Mouse (Mus musculus): ENCODE measurements around the gene Ufsp1.

Gene Ufsp1

DNA sequence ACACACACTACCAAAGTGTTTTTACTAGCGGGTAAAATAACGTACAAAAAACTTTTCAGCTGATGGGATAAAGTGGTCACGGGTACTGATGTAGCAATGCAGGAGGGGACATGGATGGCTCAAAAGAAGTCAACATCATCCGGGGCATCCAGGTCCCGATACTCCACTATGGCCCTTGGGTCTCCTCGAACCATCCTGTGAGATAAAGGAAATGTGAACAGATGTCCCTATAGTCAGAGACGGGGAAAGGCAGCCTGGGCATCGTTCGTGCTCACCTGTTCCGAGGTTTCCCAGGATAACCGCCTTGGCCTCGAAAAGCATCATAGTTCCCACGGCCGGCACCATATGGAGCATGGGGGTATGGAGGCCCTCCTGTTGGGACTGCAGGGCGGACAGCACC lies 1.3 kb downstream of the Ufsp1 start:
- DNase-seq (ENCODE audit: low spot score) = no peak

DNA sequence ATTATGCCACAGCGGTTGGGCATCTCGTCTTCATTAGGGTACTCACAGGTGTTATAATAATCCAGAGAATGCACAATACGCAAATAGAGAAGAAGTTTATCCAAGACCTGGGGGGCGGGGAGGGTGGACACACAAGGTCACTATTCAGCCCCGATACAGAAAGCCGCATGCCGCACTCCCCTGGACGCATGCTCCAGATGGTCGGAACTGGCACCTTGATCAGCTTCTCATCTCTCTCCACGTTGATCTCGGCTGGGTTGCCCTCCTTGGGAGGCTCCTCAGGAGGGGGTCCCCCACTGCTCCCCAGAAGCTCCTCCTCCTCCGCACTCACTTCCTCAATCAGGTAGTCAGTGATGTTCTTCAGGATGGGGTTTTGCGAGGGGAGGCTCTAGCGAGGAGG lies 2.7 kb downstream of the Ufsp1 start:
- no peak for DNase-seq (ENCODE audit: low spot score)

DNA sequence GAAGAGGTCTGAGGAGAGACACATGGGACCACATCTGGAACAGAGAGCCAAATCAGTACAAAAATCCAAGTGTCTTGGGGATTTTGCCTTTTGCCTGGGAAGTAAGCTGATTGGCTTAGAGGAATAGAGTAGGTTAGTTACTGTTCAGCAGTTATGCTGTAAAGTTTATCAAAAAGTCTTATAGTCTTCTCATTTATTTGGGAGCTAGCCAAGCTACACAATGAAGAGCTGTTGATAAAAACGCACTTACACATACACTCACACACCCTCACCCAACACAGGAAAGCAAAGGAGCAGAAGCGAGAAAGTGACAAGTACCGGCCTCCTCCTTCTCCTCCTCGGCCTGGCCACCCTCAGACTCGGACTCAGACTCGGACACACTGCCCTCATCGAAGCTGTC lies 4.8 kb downstream of the Ufsp1 start:
- DNase-seq (ENCODE audit: low spot score) = no peak

DNA sequence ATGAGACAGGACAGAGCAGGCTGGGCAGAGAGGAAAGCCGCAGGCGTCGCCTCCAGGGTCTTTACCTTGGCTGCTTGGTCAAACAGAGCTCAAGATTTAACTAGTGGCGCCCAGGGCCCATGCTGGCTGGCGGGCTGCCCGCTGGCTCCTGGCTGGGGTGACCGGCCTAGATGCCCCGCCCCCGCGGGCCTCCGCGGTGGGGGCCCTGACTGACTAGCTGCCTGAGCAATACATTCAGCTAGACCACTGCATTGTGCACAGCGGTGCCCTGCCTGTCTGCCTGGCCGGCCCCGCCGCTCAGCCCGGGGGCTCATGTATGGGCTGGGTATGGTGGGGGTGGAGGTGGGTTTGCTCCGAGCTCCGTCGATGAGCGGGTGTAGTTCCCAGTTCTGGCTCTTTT lies 6.8 kb downstream of the Ufsp1 start:
- no peak for DNase-seq (ENCODE audit: low spot score)

DNA sequence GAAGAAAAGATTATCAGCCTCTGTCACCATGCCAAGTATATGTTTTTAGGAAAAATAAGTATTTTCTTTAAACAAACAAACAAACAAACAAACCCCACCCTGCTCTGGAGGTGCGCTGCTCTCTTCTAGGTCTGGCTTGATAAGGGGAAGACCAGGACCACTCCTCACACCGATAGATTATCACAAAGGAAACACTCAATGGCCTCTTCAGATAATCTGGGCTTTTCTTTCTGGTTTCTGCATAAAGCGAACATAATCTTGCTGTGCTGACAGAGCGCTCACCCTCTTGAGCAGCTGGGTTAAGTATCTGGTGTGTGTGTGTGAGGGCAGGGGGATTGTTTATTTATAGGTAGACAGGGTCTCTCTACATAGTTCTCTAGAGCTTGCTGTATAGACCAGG lies 9.2 kb downstream of the Ufsp1 start:
- no peak for DNase-seq (ENCODE audit: low spot score)

DNA sequence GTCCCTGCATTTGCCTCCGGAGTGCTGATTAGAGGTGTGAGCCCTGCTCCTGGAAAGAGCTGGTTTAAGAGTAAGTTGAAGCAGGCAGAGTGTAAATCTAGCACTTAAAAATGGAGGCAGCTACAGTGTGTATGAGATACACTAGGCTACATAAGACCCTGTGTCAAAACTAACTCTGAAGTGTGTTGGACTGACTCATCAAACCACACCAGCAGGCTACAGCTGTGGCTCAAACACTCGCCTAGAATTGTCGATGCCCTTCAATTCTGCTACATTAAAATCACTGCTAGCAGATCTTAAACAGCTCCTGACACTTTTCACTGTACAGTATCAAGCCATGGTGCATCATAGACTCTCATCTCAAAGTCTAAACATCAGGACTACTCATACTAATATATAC lies 9.7 kb downstream of the Ufsp1 start:
- no peak for DNase-seq (ENCODE audit: low spot score)

DNA sequence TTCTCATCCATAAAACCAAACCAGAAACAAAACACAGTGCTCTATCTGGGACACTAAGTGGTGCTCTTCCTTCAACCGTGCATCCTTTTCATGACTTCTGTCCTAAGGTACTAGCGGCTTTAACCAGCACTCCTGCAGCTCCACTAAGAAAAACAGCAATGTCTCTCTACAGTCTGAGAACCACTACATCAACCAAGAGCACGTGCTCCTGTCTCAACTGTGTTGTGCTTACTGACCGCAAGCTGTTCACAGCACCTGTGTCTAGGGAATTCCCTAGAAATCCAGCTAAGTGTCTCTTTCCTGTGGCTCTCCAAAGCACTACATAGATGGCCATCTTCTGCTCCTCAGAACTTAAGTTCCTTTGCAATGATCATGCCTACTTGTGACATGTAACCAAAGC lies 10.4 kb downstream of the Ufsp1 start:
- DNase-seq (ENCODE audit: low spot score) = no peak

DNA sequence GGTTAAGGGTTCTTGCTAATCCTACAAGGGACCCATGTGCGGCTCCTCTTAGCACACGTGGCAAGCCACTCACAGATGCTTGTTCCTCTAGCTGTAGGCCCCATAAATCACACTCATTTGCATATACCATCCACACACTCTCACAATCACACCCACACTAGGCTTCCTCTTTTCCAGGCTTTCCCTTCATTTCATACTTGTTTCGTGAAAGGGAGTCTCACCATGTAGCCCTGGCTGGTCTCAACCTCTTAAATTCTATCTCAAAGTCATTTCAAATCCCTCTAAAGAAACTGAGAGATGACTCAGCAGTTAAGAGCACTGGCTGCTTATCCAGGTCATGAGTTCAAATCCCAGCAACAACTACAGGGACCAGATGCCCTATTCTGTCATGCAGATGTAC lies 11.4 kb downstream of the Ufsp1 start:
- no peak for DNase-seq (ENCODE audit: low spot score)

DNA sequence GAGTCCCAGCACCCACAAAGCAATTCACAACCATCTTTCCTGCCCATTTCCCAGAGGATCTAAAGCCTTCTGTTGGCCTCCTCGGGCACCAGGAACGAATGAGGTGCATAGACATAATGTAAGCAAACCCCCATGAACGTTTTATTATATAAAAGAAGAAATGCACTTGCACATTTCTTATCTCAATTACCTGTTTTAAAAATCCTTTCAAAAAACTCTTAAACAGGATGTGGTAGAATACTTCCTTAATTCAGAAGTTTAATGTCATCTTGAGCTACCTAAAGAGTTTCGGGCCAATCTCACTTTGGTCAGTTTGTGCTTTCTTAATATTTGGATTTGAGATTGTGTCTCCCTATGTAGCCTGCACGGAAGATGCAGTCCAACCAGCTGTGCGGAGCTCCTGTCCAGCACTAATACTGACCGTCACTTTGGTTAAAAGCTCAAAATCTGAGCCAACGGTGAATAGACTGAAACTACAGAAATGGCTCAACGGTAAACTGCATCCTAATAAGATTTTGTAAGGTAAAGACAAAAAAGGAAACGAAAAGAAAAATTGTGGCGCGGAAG lies 12.1 kb downstream of the Ufsp1 start:
- DNase-seq (ENCODE audit: low spot score) = no peak

DNA sequence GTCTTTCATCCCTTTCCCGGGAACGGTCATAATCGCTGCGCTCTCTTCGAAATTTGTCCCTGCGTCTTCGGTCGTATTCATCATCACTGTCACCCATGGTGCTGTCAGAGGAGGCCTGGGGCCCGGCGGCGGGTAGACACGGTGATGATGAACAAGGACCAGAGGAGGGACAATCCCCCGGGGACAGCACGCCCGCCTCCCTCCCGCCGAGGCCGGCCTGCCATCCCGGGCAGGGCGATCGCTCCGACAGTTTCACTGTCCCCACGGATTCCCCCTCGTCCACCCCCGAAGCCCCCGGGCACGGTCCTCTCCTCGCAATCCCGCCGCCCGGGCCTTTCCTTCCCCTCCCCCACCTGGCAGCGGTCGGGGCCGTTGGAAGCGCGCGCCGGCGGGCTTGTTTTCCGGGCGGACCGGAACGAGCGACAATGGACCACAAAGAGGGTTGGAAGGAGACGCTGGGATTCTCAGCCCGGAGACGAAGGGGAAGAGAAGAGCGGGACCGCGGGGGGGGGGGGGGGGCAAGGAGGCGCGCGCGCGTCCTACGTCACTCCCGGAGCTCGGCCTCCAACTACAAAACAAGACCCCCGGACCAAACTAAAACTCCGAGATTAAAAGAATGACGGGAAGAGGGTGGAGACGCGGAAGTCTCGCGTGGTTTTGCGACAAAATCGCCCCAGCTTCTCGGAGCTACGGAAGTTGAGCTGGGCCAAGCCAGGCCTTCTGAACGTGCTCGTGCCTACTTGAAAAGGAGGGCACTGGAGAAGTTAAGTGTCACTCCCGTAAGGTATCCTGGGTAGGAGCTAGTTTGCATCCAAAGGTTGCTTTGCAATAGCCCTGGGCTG lies 12.9 kb downstream of the Ufsp1 start, which contains the start of gene Srrt:
Gene Srrt, minus strand, starts transcription at position 604 of the 842 bp plus-strand sequence.
- peak; percentile 91 for DNase-seq (ENCODE audit: low spot score)

DNA sequence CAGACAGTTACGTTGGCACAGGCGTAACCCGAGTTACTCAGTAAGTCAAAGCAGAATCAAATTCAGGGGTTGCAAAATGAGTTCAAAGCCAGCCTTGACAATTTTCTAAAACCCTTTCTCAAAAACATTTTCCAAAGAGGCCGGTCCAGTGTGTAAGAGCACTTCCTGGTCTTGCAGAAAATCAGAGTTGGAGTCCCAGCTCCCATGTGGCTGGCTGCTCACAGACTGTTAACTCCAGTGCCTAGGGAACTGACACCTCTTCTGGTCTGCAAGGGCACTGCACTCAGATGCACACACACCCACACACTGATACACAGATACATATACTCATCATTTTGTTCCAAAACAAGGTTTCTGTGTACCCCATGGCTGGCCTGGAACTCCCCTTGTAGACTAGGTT lies 13.9 kb downstream of the Ufsp1 start:
- DNase-seq (ENCODE audit: low spot score) = no peak

DNA sequence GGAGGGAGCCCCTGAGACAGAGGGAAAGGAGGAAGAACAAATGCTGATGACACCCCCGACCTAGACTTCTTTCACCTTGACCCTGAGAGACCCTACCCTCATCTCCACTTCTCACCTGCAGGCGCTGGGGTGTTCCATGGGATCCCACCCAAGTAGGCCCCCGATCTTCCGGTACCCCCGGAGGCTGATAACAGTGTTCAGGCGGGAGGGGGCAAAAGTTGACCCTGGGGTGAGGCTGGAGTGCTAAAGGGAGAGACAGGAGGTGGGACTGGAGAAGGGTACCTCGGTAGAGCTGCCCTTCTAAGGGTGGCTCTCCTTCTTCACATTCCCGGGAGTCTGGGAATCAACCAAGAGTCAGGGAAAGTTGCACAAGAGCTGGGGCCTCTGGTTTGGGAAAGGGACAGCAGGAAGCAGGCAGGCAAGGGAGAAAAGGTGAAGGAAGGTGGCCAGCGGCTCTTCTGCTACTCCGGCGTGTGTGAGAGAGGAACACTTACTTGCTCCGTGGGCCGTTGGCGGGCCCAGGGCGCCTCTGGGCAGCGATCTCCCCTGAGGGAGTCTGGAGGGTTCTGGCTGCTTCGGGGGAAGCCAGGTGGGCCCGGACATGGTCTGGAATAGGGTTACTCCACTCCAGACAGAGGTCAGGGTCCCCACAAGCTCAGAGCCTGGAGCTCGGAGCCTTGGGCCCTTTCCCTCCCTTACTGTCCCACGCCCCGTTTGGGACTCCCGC lies 19.2 kb downstream of the Ufsp1 start:
- DNase-seq (ENCODE audit: low spot score) = no peak

DNA sequence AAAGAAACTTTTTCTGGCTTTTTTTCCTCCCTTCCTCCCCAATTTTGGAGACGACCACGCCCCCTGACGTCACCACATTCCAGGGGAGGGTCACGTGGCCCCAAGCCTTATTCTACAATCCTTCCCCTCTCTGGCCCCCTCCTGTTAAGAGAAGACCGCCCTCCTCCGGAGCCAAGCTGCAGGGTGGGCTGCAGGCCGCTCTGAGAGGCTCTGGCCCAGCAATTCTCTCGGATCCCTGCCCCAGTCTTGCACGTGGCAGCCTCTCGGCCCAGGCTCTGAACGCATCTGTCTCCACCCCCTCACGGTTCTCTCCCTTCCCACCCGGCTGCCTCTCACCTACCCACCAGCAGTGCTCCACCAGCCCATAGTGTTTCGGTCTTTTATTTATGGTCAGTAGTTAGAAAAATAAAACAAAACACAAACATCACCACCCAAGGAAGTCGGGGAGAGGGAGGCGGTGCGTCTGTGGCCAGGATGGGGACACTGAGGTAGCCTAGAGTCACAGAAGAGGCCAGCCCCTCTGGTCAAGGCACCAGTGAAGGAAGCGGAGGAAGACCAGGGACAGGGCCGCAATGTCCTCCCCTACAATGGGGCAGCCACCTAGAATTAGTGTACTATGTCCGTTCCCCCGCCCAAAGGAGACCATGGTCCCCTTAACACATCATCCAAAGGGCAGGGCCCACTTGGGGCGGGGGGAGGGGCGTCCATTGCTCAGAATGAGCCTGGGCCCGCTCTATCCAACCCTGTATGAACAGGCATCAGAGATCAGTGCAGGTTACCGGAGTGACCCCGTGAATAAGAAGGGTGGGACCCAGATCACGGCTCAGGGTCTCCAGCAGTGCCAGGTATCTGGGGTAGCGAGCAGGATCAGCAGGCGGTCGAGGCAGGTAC lies 20.0 kb downstream of the Ufsp1 start, which contains the start of gene Trip6:
Gene Trip6, minus strand, starts transcription at position 212 of the 891 bp plus-strand sequence.
- DNase-seq (ENCODE audit: low spot score) = no peak

DNA sequence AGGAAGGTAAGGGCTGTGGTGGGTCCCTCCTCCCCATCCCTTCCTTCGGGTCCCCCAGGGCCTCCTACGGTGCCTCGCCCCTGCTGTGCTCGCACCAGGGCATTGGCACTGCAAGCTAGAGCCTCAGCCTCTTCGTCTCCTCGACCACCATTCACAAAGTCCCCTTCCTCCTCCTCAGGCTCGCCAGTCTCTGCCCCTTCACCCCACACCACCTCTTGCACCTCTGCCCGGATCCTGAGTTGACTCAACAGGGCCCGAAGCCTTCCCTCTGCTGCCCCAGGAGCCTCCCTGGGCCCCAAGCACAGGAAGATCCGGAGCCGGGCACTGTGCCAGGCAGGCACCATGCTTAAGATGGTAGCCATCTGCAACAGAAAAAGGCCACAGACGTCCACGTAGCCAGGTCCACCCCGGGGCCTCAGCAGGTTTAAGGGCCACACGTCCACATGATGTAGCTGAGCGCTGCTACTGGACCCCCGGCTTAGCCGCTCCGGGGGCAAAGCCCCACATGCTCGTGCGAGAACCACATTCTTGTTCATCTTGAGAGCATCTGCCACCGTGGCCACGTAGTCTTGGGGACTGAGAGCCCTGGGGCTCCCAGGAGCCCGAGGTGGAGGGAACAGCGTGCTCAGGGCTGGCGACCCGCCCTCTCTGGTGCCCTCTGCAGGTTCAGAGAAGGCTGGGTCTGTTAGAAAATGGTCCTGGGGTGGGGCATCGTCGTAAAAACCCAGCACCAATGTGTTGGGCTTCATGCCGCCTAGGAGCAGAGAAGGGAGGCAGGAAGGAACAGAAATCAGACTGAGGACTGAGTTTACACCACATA lies 20.9 kb downstream of the Ufsp1 start:
- DNase-seq (ENCODE audit: low spot score) = peak; percentile 46

DNA sequence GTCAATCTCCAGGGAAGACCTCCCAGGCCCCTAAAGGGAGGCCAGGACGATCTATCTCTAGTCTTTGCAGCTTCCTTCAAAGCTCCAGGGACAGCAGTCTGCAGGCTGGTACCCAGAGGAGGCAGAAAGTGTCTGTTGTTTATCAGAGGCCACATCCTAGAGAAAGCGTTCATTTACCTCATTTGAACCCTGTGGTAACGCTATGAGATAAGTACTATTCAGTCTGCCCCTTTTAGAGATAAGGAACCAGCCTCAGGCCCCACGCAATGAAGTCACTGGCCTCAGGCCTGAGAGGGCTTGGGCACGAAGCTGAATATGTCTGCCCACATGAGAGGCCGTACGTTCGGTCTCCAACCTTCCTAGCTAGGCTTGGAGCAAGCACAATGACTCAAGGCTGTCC lies 22.9 kb downstream of the Ufsp1 start:
- no peak for DNase-seq (ENCODE audit: low spot score)

DNA sequence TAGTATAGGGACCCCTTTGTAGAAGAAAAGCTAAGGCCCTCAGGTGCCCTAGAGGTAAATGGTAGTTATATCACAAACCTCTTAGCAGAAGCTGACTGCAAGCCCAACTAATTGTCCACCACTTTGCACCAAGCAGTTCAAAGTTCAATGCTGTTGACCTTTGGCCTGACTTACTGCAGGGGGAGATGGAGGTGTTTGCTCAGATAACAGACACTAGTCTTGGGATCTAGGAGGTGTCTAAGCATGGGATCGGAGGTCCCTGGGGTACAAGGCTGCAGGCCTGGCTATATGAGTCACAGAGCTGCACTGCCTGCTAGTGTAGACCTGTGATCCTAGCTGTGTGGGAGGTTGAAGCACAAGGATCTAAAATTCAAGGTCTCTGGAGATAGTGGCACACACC lies 24.1 kb downstream of the Ufsp1 start:
- DNase-seq (ENCODE audit: low spot score) = no peak

DNA sequence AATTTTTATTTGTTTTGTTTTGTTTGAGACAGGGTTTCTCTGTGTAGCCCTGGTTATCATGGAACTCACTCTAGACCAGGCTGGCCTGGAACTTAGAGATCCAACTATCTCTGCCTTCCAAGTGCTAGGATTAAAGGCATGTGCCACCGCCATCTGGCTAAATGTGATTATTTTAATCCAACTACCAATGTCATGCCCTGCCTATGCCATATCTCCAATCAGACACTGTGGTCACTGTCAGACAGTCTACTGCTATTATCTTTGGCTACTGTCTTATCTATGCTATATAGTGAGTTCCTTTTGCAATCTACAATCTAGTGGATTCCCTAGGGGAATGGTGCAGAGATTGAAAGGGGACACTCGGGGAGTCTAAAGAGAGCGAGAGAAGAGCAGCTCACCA lies 26.6 kb downstream of the Ufsp1 start:
- no peak for DNase-seq (ENCODE audit: low spot score)

DNA sequence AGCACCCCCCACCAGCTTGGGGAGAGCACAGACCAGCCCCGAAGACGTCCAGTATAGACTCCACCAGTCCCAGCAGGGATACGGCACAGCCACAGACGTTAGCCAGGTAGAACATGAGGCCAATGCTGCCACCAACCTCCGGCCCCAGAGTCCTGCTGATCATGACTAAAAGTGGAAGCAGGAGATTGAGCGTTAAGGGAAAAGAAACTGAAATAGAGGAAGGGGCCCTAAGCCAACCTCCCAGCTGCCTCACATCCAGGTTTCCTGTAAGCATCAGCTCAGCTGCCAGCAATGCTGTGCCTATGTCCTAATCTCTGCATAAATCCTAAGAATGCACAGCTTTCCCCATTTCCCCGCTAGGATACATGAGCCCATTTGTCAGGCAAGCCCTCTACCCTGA lies 36.5 kb downstream of the Ufsp1 start:
- DNase-seq (ENCODE audit: low spot score) = no peak

DNA sequence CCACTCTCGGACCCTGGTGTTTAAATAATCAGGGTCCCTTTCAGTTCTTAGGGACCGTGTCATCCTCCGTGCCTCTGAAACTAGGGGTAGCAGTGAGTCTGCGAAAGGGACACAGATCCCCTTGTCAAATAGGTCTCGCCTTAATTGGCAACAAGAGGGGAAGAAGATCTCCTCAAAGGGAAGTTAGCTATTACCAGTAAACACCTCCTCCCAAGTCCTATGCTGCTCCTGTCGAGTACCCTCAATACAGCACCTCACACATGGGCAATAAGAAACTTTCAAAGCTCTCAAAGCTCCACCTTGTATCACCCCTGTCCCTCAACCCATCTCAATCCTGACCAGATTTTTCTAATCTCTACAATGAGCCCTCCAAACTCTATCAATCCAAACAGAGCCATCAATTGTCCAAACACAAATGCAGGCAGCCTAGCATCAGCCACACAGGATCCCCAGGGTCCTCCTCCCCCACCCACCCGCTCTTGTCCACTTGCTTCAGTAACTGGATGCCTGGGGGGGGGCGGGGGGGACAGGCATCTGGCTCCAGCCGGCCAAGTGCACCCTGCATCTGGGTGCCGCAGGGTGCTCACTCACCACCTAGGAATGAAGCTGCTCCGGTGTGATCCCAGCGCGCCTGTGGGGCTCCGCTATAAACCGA lies 38.6 kb downstream of the Ufsp1 start:
- DNase-seq (ENCODE audit: low spot score) = no peak

DNA sequence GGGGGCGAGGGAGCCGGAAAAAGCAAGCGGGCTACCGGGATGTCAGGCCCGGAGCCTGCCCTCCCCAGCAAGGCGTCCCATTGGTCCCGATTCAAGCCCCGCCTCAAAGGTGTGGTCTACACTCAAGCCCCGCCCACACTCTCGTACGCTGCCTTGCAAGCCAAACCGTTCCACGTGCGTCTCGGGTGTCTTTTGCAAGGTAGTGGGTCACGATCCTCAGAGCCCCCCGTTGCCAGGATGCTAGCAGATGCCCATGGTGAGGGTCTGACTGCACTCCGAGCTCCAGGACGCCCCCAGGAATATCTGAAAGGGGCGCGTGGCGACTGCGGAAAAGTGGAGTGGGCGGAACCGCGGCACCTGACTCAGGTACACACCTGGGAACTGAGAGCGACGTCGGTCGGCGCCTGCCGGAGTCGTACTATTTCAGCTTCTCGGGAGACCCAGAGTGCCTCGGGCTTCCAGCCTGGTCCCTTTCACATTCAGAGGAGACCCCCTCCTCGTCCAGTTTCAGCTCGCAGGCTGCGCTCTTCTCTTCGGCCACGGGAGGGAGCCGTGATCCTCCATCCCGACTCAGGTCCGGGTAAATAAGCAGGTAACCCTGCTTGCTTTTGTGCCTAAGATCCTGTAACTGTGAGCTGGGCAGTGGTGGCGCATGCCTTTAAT lies 39.2 kb downstream of the Ufsp1 start, which contains the start of gene Slc12a9:
Gene Slc12a9, minus strand, starts transcription at position 86 of the 663 bp plus-strand sequence.
- DNase-seq (ENCODE audit: low spot score) = peak; percentile 89

All from T-cell, adult 2 months (primary cell).